Mouse (Mus musculus) adrenal gland, postnatal 36 days (tissue): ENCODE data around the gene 4930564D02Rik. TPM values are rescaled to one million over a fixed set of nuclear protein-coding genes. Genes with fewer than 3 reads are reported as not detected.

Source experiments
- DNase-seq, 2 experiments: peaks; one replicate each; pipeline ENCODE4 v3.0.0; 2021; ENCODE audit warnings: mixed read lengths in 1 of 2
- long read RNA-seq, 2 experiments: library from polyadenylated mRNA; stranded (forward); transcript quantifications; one replicate each; pipeline ENCODE4 v2.0.0; 2021; ENCODE audit warnings: borderline sequencing depth in 2 of 2
- total RNA-seq, 2 experiments: library from RNA; stranded (reverse); gene quantifications; 2 replicates each; pipeline ENCODE4 v1.2.3; 2021

Gene 4930564D02Rik
- not detected for total RNA-seq
- long read RNA-seq, experiment 1: 0 reads
- long read RNA-seq, experiment 2: 0 reads

DNA sequence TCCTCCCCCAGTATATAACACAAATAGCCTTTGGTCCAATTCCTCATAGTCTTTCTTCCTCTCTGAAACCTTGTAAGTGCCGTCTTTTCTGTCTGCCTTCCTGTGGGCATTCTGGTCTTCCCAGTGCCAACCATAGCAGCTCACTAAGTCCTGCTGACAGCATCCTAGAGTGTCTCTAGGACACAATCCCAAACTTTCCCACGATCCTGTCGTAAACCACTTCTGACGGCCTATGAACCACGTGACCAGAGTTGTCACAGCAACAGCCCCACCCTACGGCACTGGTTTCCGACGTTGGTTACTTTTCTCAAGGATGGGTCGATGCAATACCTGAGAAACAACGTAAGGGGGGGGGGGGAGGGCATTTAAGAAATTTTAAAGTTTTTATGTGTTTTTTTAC lies at the start of gene 4930564D02Rik:
TSS of gene 4930564D02Rik (plus strand) at position 301 of the 400 bp plus-strand sequence.
- DNase-seq: no peak

- no peak for DNase-seq
Observed at GRCm38 (mm10) chr3:105017314-105017713, 49.3 kb upstream of the 4930564D02Rik start.

DNA sequence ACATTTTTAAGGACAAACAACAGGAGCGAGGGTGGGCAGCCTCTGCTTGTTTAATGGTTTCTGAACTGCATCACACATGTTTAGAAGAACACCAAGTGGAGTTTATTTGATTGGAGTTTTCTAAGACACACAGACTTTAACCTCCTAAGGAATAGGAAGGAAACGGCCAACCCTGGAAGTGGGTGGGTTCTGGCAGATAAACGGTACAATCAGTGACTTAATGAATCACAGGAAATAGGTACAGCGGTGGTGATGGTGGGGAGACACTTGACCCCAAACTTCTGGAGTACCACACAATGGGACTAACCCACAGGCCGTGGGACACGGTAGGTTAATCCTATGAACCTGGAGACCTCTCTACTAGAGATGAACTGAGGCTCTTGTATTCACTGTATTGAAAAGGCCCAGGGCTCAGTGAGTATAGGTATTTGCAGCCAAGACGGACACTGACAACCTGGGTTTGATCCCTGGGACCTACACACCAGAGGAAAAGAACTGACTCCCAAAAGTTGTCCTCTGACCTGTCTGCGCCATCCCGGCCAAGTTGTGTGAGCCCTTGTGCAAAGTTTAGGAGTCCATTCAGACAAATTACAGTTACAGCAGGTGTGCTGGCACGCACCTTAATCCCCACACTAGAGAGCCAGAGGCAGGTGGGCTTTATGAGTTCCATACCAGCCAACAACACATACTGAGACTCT lies 48.4 kb upstream of the 4930564D02Rik start:
- no peak for DNase-seq

GRCm38 (mm10) chr3:105018783-105019105 lies 47.9 kb upstream of the 4930564D02Rik start:
- no peak for DNase-seq

GRCm38 (mm10) chr3:105019826-105020692 lies 46.6 kb upstream of the 4930564D02Rik start:
- no peak for DNase-seq

DNA sequence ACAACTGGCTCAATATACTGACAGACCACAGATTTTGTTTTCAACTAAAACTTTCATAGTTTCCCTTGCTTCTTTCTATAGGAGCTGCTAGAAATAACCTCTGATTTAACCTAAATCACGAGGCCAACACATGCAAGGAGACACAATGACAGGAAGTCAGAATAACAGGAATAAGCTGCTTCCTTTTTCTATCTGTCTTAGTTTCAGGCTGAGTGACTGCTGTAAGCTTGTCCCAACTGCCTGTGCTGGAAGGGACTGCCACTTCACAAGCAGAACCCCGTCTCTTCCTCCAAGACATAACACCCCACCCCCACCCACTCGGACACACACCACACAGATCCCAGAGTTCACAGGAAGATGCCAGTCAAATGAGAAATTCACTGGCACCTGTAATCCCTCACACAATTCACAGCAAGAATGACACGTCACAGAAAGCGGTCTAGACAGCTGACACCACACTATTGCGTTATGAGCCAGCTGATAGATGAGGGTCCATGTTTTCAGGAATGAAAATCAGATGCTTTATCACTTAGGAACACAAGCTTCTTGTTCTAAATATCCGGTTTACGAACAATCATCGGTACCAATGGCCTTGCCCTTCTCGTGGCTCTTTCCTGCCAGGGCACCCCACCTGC lies 43.2 kb upstream of the 4930564D02Rik start:
- DNase-seq: no peak

DNA sequence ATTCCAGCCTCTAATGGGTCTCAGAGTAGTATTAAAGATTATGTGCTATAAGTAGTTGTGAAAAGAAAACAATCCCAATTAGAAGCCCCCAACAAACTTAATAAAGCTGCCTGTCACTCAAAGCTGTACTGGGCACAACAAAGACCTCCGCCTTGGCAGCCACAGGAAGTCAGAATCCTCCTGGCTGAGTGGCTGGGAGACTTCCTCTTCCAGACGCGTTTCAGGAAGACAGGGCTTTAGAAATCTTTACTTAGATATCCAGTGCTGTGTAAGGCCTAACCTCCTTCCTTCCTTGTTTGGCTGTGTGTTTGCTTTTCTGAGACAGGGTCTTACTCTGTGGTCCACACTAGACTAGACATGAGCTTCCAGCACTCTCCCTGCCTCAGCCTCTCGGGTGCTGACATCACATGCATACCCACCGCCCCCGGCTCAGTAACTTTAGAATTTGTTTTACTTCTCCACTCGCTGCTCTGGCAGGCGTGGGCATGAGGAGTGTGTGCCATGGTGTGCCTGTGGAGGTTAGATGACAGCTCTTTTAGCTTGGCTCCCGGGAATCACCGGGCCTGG lies 30.3 kb upstream of the 4930564D02Rik start:
- no peak for DNase-seq

GRCm38 (mm10) chr3:105037240-105037770 lies 29.3 kb upstream of the 4930564D02Rik start:
- no peak for DNase-seq

- DNase-seq: no peak
Observed at GRCm38 (mm10) chr3:105040002-105040401, 26.6 kb upstream of the 4930564D02Rik start.

DNA sequence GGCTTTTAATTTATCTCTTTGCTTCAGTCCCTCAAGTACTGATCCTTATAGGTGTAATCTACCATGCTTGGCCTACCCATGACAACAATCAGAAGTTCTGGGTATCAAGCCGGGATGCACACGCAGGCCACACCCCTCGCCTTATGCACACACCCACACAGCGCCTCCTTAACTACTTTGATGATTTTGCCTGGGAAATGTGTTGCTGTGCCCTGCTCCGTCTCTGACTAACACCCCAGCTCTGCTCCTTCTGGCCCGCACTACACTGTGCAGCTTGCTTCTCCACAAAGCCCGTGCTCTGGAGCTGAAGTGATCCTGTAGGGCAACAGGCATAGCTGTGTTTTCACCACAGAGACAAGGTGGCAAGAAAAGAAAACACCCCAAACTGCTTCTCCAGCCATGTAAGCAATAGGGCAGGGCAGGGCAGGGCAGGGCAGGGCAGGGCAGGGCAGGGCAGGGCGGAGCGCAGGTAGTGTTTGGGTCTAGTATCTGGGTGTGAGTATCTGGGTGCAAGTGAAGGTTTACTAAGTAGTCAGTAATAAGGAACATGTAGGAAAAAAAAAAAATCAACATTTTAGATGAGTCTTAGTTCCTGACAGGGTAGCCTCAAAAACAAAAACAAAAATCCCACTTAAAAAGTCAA lies 25.5 kb upstream of the 4930564D02Rik start:
- no peak for DNase-seq

DNA sequence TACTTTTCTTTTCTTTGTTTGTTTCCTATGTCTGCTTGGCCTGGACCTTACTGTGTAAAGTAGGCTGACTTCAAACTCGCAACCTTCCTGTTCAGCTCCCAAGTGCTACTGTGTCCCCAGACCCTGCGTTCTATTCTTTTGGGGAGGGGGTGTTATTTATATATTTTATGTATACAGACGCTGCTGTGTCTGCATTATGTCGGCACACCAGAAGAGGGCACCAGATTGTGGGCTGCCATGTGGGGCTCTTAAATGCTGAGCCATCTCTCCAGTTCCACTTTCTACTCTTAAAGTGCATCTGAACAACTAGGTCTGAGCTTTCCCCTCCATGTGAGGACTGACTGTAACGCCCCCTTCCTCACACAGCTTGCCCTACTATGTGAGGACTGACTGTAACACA lies 22.9 kb upstream of the 4930564D02Rik start:
- DNase-seq: no peak

DNA sequence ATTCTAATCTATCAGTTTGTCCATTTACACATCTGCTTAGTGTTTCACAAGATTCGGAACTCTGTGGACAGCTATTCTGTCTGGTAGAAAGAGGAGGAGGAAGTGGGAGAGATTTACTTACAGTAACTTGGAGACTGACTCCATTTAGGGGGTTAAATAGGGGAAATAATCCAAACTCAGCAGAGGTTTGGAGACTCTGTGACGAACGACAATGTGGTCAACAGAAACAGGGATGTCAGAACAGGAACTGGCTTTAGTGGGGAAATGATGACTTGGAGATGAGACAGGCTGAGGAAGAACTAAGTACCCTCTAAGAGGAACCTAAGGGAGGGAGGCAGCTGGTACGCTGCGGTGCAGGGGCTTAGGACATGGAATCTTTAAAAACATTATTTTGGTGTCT lies 19.8 kb upstream of the 4930564D02Rik start:
- DNase-seq: no peak

DNA sequence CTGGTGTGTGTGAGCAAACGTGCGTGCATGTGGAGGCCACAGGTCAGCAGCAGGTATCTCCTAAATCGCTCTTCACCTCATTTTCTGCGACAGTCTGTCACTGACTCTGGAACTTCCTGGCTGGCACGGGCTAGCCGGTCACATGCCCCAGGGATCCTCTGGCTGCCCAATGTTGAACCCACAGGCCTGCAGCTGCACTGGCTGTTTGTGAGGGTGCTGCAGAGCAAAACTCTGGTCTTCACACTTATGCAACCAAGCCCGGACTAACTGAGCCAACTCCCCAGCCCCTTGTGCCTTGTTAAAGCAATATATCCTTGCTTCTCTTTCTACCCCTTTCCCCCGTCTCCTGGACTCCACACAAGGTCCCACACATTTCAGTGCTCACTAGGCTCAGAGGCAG lies 19.0 kb upstream of the 4930564D02Rik start:
- peak; percentile 32 to 58 for DNase-seq

GRCm38 (mm10) chr3:105049848-105050247 lies 16.8 kb upstream of the 4930564D02Rik start:
- DNase-seq: no peak

- DNase-seq: no peak
Observed at GRCm38 (mm10) chr3:105051103-105051502, 15.5 kb upstream of the 4930564D02Rik start.

DNA sequence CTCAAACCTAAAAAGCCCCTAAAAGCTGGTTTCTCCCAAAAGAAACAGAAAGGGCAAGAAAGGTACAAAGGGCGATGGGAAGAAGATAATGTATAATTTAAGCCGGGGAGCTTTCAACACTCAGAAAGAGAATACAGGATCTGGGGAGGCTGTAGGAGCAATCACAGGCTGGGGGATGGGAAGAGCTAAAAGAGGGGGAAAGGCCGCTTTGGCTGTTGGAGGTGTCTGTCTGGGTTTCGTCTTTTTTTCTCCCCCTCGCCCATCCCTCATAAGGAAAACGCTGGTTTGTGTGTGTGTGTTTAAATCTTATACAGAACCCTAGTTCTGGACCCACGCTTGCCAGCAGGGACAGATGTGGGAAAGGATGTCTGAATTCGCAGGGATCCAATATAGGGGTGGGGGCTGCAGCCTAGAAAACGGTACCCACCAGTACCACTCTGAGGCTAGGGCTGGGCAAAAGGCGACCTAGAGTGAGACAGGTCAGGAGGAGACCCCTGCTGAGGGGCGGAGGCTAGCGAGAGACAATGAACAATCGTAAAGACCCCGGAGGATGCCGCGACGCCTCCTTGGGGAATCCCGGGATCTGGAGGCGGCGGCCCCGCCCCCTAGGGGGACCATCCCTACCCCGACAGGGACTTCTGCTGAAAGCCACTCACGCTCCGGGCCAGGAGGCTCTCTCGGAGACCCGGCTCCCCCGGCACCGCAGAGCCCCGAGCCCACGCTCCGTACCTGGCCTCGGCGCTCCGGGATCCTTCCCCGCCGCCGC lies 14.3 kb upstream of the 4930564D02Rik start:
- no peak for DNase-seq

GRCm38 (mm10) chr3:105052937-105053697 lies 13.5 kb upstream of the 4930564D02Rik start, which contains the start of gene Cttnbp2nl:
Gene Cttnbp2nl (minus strand): TSS chr3:105053146.
- DNase-seq: peak; percentile 98 to 99

DNA sequence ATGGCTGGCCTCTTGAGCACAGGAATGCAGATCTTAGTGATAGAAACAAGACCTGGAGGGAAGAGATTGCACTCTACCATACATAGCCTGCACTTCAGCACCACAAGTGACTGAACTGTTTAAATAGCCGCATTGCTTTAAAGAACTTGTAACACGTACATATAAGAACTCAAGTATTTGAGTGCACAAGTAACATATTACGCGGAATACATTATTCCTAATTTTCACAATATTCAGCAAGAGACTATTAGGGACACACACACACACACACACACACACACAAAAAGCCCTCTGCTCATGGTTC lies 13.0 kb upstream of the 4930564D02Rik start:
- no peak for DNase-seq

- peak; percentile 72 to 77 for DNase-seq
Observed at GRCm38 (mm10) chr3:105054952-105055351, 11.7 kb upstream of the 4930564D02Rik start.

DNA sequence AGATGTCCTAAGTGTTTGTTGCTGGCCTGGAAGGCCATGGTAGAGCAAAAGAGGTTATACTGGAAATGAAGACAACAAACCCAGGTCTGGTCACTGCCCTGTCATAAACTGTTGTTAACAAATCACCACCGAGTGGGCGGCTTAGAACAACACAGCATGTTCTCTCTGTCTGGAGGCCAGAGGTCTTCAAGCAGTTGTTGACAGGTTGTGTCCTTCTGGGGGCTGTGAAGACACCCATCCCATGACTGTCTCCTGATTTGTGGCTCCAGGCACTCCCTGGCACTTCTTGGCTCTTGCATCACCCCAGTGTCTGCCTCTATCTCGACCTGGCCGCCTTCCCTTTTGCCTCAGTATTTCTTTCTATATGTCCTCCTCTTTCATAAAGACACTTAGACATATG lies 11.0 kb upstream of the 4930564D02Rik start:
- DNase-seq: no peak
